Mouse (Mus musculus): ENCODE data around the gene Fam161a. TPM values are rescaled to one million over a fixed set of nuclear protein-coding genes. Genes with fewer than 3 reads are reported as not detected.

Fam161a gene
- polyA plus RNA-seq, 1 experiment from 2014 or later, result 1.5 TPM

GRCm38 (mm10) chr11:23005276-23005675 is 2.1 kb upstream of the Fam161a start:
- no peaks in the 10 kb centered on the region for H3K27me3 ChIP-seq (ENCODE audit: control insufficient read depth, insufficient read depth, low read length)
- no peak overlapping the region for H3K4me3 ChIP-seq (ENCODE audit: low read length)
- H3K27ac ChIP-seq (ENCODE audit: low read length), result no peak overlapping the region
- H3K4me2 ChIP-seq (ENCODE audit: low read depth, low read length), result no peak overlapping the region
- 87% methylated on average over 1 of the region's 1 CpGs for WGBS
- no peak for ATAC-seq (replicated peaks; ENCODE audit: extremely low read depth, insufficient read depth, low FRiP score)
- H3K36me3 ChIP-seq (ENCODE audit: control insufficient read depth, insufficient read depth), result peaks cover 36% of the 10 kb centered on the region
- no peak overlapping the region for H3K9ac ChIP-seq (ENCODE audit: low read length)
- H3K9me3 ChIP-seq (replicated peaks; ENCODE audit: control insufficient read depth, low read length), result no peaks in the 10 kb centered on the region
- no peaks in the 10 kb centered on the region; the same call in 1 of the 2 replicates for H3K4me1 ChIP-seq (ENCODE audit: control insufficient read depth, insufficient read depth, low read length)

GRCm38 (mm10) chr11:23007166-23007480 is 208 bp upstream of the Fam161a start:
- WGBS, result 6% methylated on average over 6 of the region's 6 CpGs
- H3K9ac ChIP-seq (ENCODE audit: low read length), result peak overlapping the region; percentile 51
- H3K27ac ChIP-seq (ENCODE audit: low read length), result peak overlapping the region; percentile 30
- ATAC-seq (replicated peaks; ENCODE audit: extremely low read depth, insufficient read depth, low FRiP score), result no peak
- H3K36me3 ChIP-seq (ENCODE audit: control insufficient read depth, insufficient read depth), result peaks cover 20% of the 10 kb centered on the region
- no peaks in the 10 kb centered on the region; the same call in 1 of the 2 replicates for H3K4me1 ChIP-seq (ENCODE audit: control insufficient read depth, insufficient read depth, low read length)
- H3K9me3 ChIP-seq (replicated peaks; ENCODE audit: control insufficient read depth, low read length), result no peaks in the 10 kb centered on the region
- peak overlapping the region; percentile 69 for H3K4me3 ChIP-seq (ENCODE audit: low read length)
- no peaks in the 10 kb centered on the region for H3K27me3 ChIP-seq (ENCODE audit: control insufficient read depth, insufficient read depth, low read length)
- H3K4me2 ChIP-seq (ENCODE audit: low read depth, low read length), result peak overlapping the region; percentile 75

GRCm38 (mm10) chr11:23008181-23008823 is 971 bp downstream of the Fam161a start:
- H3K27ac ChIP-seq (ENCODE audit: low read length), result peak overlapping the region; percentile 82
- peaks cover 14% of the 10 kb centered on the region for H3K36me3 ChIP-seq (ENCODE audit: control insufficient read depth, insufficient read depth)
- H3K27me3 ChIP-seq (ENCODE audit: control insufficient read depth, insufficient read depth, low read length), result no peaks in the 10 kb centered on the region
- WGBS, result under 1% methylated on average over 40 of the region's 40 CpGs
- ATAC-seq (replicated peaks; ENCODE audit: extremely low read depth, insufficient read depth, low FRiP score), result peak; percentile 95
- H3K9ac ChIP-seq (ENCODE audit: low read length), result peak overlapping the region; percentile 84
- H3K4me1 ChIP-seq (ENCODE audit: control insufficient read depth, insufficient read depth, low read length), result no peaks in the 10 kb centered on the region; the same call in 1 of the 2 replicates
- H3K9me3 ChIP-seq (replicated peaks; ENCODE audit: control insufficient read depth, low read length), result no peaks in the 10 kb centered on the region
- peak overlapping the region; percentile 75 for H3K4me2 ChIP-seq (ENCODE audit: low read depth, low read length)
- peak overlapping the region; percentile 69 for H3K4me3 ChIP-seq (ENCODE audit: low read length)

- 23% methylated on average over 4 of the region's 4 CpGs for WGBS
- no peaks in the 10 kb centered on the region; the same call in 1 of the 2 replicates for H3K4me1 ChIP-seq (ENCODE audit: control insufficient read depth, insufficient read depth, low read length)
- peaks cover 9% of the 10 kb centered on the region for H3K36me3 ChIP-seq (ENCODE audit: control insufficient read depth, insufficient read depth)
- H3K27ac ChIP-seq (ENCODE audit: low read length), result no peak overlapping the region
- H3K27me3 ChIP-seq (ENCODE audit: control insufficient read depth, insufficient read depth, low read length), result no peaks in the 10 kb centered on the region
- peak overlapping the region; percentile 75 for H3K4me2 ChIP-seq (ENCODE audit: low read depth, low read length)
- no peaks in the 10 kb centered on the region for H3K9me3 ChIP-seq (replicated peaks; ENCODE audit: control insufficient read depth, low read length)
- peak overlapping the region; percentile 69 for H3K4me3 ChIP-seq (ENCODE audit: low read length)
- no peak for ATAC-seq (replicated peaks; ENCODE audit: extremely low read depth, insufficient read depth, low FRiP score)
- peak overlapping the region; percentile 84 for H3K9ac ChIP-seq (ENCODE audit: low read length)
Measured at GRCm38 (mm10) chr11:23008824-23009200, 1.5 kb downstream of the Fam161a start.

GRCm38 (mm10) chr11:23013096-23013495 is 5.8 kb downstream of the Fam161a start:
- no peak overlapping the region for H3K9ac ChIP-seq (ENCODE audit: low read length)
- no peak overlapping the region for H3K4me2 ChIP-seq (ENCODE audit: low read depth, low read length)
- H3K36me3 ChIP-seq (ENCODE audit: control insufficient read depth, insufficient read depth), result no peaks in the 10 kb centered on the region
- H3K27ac ChIP-seq (ENCODE audit: low read length), result no peak overlapping the region
- WGBS, result 80% methylated on average over 1 of the region's 1 CpGs
- no peaks in the 10 kb centered on the region for H3K9me3 ChIP-seq (replicated peaks; ENCODE audit: control insufficient read depth, low read length)
- no peaks in the 10 kb centered on the region for H3K4me1 ChIP-seq (ENCODE audit: control insufficient read depth, insufficient read depth, low read length)
- H3K4me3 ChIP-seq (ENCODE audit: low read length), result no peak overlapping the region
- no peaks in the 10 kb centered on the region for H3K27me3 ChIP-seq (ENCODE audit: control insufficient read depth, insufficient read depth, low read length)
- no peak for ATAC-seq (replicated peaks; ENCODE audit: extremely low read depth, insufficient read depth, low FRiP score)

GRCm38 (mm10) chr11:23013580-23014294 is 6.4 kb downstream of the Fam161a start:
- Histone ChIP-seq H3K4me2 (ENCODE audit: low read depth, low read length) (no peak overlapping the region), H3K9ac (ENCODE audit: low read length) (no peak overlapping the region), H3K27ac (ENCODE audit: low read length) (no peak overlapping the region), H3K4me1 (ENCODE audit: control insufficient read depth, insufficient read depth, low read length) (no peaks in the 10 kb centered on the region), H3K36me3 (ENCODE audit: control insufficient read depth, insufficient read depth) (no peaks in the 10 kb centered on the region), H3K27me3 (ENCODE audit: control insufficient read depth, insufficient read depth, low read length) (no peaks in the 10 kb centered on the region), H3K4me3 (ENCODE audit: low read length) (no peak overlapping the region), H3K9me3 (replicated peaks; ENCODE audit: control insufficient read depth, low read length) (no peaks in the 10 kb centered on the region)
- WGBS, result 84% methylated on average over 4 of the region's 4 CpGs
- no peak for ATAC-seq (replicated peaks; ENCODE audit: extremely low read depth, insufficient read depth, low FRiP score)

- no peak overlapping the region for H3K9ac ChIP-seq (ENCODE audit: low read length)
- no peaks in the 10 kb centered on the region for H3K4me1 ChIP-seq (ENCODE audit: control insufficient read depth, insufficient read depth, low read length)
- H3K4me2 ChIP-seq (ENCODE audit: low read depth, low read length), result no peak overlapping the region
- H3K36me3 ChIP-seq (ENCODE audit: control insufficient read depth, insufficient read depth), result no peaks in the 10 kb centered on the region
- no peak overlapping the region for H3K27ac ChIP-seq (ENCODE audit: low read length)
- no peak for ATAC-seq (replicated peaks; ENCODE audit: extremely low read depth, insufficient read depth, low FRiP score)
- no peaks in the 10 kb centered on the region for H3K9me3 ChIP-seq (replicated peaks; ENCODE audit: control insufficient read depth, low read length)
- no peak overlapping the region for H3K4me3 ChIP-seq (ENCODE audit: low read length)
- 64% methylated on average over 6 of the region's 6 CpGs for WGBS
- no peaks in the 10 kb centered on the region for H3K27me3 ChIP-seq (ENCODE audit: control insufficient read depth, insufficient read depth, low read length)
Measured at GRCm38 (mm10) chr11:23014996-23015395, 7.7 kb downstream of the Fam161a start.

- Histone ChIP-seq H3K36me3 (ENCODE audit: control insufficient read depth, insufficient read depth) (no peaks in the 10 kb centered on the region), H3K27ac (ENCODE audit: low read length) (no peak overlapping the region), H3K4me2 (ENCODE audit: low read depth, low read length) (no peak overlapping the region), H3K4me1 (ENCODE audit: control insufficient read depth, insufficient read depth, low read length) (no peaks in the 10 kb centered on the region), H3K9ac (ENCODE audit: low read length) (no peak overlapping the region), H3K27me3 (ENCODE audit: control insufficient read depth, insufficient read depth, low read length) (no peaks in the 10 kb centered on the region), H3K4me3 (ENCODE audit: low read length) (no peak overlapping the region), H3K9me3 (replicated peaks; ENCODE audit: control insufficient read depth, low read length) (no peaks in the 10 kb centered on the region)
- no peak for ATAC-seq (replicated peaks; ENCODE audit: extremely low read depth, insufficient read depth, low FRiP score)
- 92% methylated on average over 4 of the region's 4 CpGs for WGBS
Measured at GRCm38 (mm10) chr11:23017943-23018342, 10.6 kb downstream of the Fam161a start.

GRCm38 (mm10) chr11:23020116-23020770 is 12.9 kb downstream of the Fam161a start:
- Histone ChIP-seq H3K4me1 (ENCODE audit: control insufficient read depth, insufficient read depth, low read length) (no peaks in the 10 kb centered on the region), H3K9me3 (replicated peaks; ENCODE audit: control insufficient read depth, low read length) (no peaks in the 10 kb centered on the region), H3K36me3 (ENCODE audit: control insufficient read depth, insufficient read depth) (no peaks in the 10 kb centered on the region), H3K4me2 (ENCODE audit: low read depth, low read length) (no peak overlapping the region), H3K27ac (ENCODE audit: low read length) (no peak overlapping the region), H3K9ac (ENCODE audit: low read length) (no peak overlapping the region), H3K27me3 (ENCODE audit: control insufficient read depth, insufficient read depth, low read length) (no peaks in the 10 kb centered on the region), H3K4me3 (ENCODE audit: low read length) (no peak overlapping the region)
- no peak for ATAC-seq (replicated peaks; ENCODE audit: extremely low read depth, insufficient read depth, low FRiP score)
- WGBS, result 68% methylated on average over 24 of the region's 24 CpGs
